Mouse (Mus musculus) bone marrow, adult 2 months (tissue): Measurements from ENCODE around the gene Cfb.

Source experiments
- CTCF ChIP-seq: fragments of 200-500 bp; IDR thresholded peaks from 2 replicates; pipeline ENCODE4 v1.5.1; 2011; ENCODE audit warnings: low read length, control low read depth; ENCODE audit not compliant: control insufficient read depth, insufficient read depth
- POLR2A ChIP-seq: fragments of 200-500 bp; IDR thresholded peaks from 2 replicates; pipeline ENCODE4 v1.6.1; 2011; ENCODE audit warnings: low read depth, mild to moderate bottlenecking, control low read depth, low read length, borderline replicate concordance; ENCODE audit not compliant: control insufficient read depth

DNA sequence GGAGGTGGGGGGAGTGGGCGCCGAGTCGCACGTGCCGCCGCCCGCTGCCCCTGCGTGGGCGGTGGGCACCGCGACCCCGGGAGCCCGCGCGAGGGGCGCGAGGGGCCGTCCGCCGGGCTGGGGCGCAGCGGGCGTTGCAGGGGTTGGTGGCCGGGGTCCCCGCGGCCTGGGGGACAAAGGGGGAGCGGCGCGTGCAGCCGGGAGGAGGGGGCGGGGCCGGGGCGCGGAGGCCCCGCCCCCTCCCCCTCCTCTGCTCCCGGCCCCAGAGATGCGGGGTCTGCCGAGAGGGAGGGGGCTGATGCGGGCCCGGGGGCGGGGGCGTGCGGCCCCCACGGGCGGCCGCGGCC is 36.4 kb upstream of the Cfb start:
- TF ChIP-seq POLR2A (no peak), CTCF (no peak)
